Mouse (Mus musculus) ES-Bruce4 (cell line): ENCODE results near the gene Ubiad1. TPM values are rescaled to one million over a fixed set of nuclear protein-coding genes. Genes with fewer than 3 reads are reported as not detected.

ENCODE experiments used
- H3K27ac ChIP-seq: 2 replicates; pipeline ENCODE4 v1.5.1; 2012; ENCODE audit warnings: low read length, inconsistent platforms; ENCODE audit not compliant: insufficient read depth
- H3K27me3 ChIP-seq: 2 replicates; pipeline ENCODE4 v1.6.1; 2012; ENCODE audit warnings: mild to moderate bottlenecking, low read length, inconsistent platforms; ENCODE audit not compliant: control insufficient read depth, poor library complexity, insufficient read depth, severe bottlenecking
- H3K36me3 ChIP-seq: 2 replicates; pipeline ENCODE4 v1.6.1; 2012; ENCODE audit warnings: inconsistent platforms, mild to moderate bottlenecking, low read length, moderate library complexity; ENCODE audit not compliant: control insufficient read depth, poor library complexity, insufficient read depth, severe bottlenecking
- H3K4me1 ChIP-seq: one replicate; pipeline ENCODE4 v1.8.1; 2011; ENCODE audit warnings: low read length; ENCODE audit not compliant: control insufficient read depth, insufficient read depth
- H3K4me3 ChIP-seq: 2 replicates; pipeline ENCODE4 v1.5.1; 2011; ENCODE audit warnings: low read depth, mild to moderate bottlenecking, low read length
- H3K9ac ChIP-seq: 2 replicates; pipeline ENCODE4 v1.6.1; 2012; ENCODE audit warnings: low read depth, mild to moderate bottlenecking, inconsistent platforms; ENCODE audit not compliant: poor library complexity, severe bottlenecking
- H3K9me3 ChIP-seq: replicated peaks from 2 replicates; pipeline ENCODE4 v1.6.1; 2012; ENCODE audit warnings: mild to moderate bottlenecking, low read length, inconsistent platforms; ENCODE audit not compliant: control insufficient read depth, poor library complexity, insufficient read depth, severe bottlenecking
- CTCF ChIP-seq: IDR thresholded peaks from one replicate; pipeline ENCODE4 v1.8.1; 2011; ENCODE audit warnings: low read depth, low read length
- EP300 ChIP-seq: IDR thresholded peaks from 2 replicates; pipeline ENCODE4 v1.6.1; 2011; ENCODE audit warnings: low read depth, low read length; ENCODE audit not compliant: insufficient read depth
- POLR2A ChIP-seq: IDR thresholded peaks from one replicate; pipeline ENCODE4 v1.8.1; 2011; ENCODE audit warnings: low read length; ENCODE audit not compliant: insufficient read depth
- polyA plus RNA-seq: library from polyadenylated mRNA; stranded (reverse); fragments of >200 nt; gene quantifications from 2 replicates; pipeline ENCODE4 v1.2.4, GENCODE M21; 2011; ENCODE audit warnings: low read depth; ENCODE audit not compliant: missing spikeins, insufficient read depth, insufficient read length

Ubiad1 gene
- polyA plus RNA-seq, 1 experiment: 10.3 TPM

- Histone ChIP-seq H3K4me1 (no peaks in the 10 kb centered on the region), H3K4me3 (no peak overlapping the region), H3K36me3 (no peaks in the 10 kb centered on the region), H3K27me3 (no peaks in the 10 kb centered on the region), H3K9me3 (no peaks in the 10 kb centered on the region), H3K9ac (no peak overlapping the region), H3K27ac (no peak overlapping the region)
- TF ChIP-seq CTCF: no peak
- TF ChIP-seq EP300: no peak
- TF ChIP-seq POLR2A: no peak
These were observed 52.8 kb downstream of the Ubiad1 start for GRCm38 (mm10) chr4:148391714-148392310.

- Histone ChIP-seq H3K4me1 (no peaks in the 10 kb centered on the region), H3K27ac (no peak overlapping the region)
These were observed 54.9 kb downstream of the Ubiad1 start for GRCm38 (mm10) chr4:148389635-148390034.

GRCm38 (mm10) chr4:148389047-148389446 lies 55.5 kb downstream of the Ubiad1 start:
- no peak overlapping the region for H3K9ac ChIP-seq
- H3K27me3 ChIP-seq: no peaks in the 10 kb centered on the region
- H3K27ac ChIP-seq: no peak overlapping the region
- TF ChIP-seq EP300 (no peak), CTCF (peak; percentile 60)
- H3K36me3 ChIP-seq: no peaks in the 10 kb centered on the region
- H3K9me3 ChIP-seq: no peaks in the 10 kb centered on the region
- no peak overlapping the region for H3K4me3 ChIP-seq
- no peaks in the 10 kb centered on the region for H3K4me1 ChIP-seq

More at GRCm38 (mm10) chr4:148389635-148390034, 54.9 kb downstream of the Ubiad1 start:
- TF ChIP-seq CTCF (no peak), POLR2A (no peak), EP300 (no peak)
- Histone ChIP-seq H3K9me3 (no peaks in the 10 kb centered on the region), H3K4me3 (no peak overlapping the region), H3K36me3 (no peaks in the 10 kb centered on the region), H3K9ac (no peak overlapping the region), H3K27me3 (no peaks in the 10 kb centered on the region)

- no peaks in the 10 kb centered on the region for H3K9me3 ChIP-seq
- no peaks in the 10 kb centered on the region for H3K4me1 ChIP-seq
- no peak overlapping the region for H3K27ac ChIP-seq
- no peak overlapping the region for H3K4me3 ChIP-seq
- no peak for TF ChIP-seq EP300
- no peak for TF ChIP-seq POLR2A
- TF ChIP-seq CTCF: no peak
- no peaks in the 10 kb centered on the region for H3K27me3 ChIP-seq
- H3K36me3 ChIP-seq: no peaks in the 10 kb centered on the region
- no peak overlapping the region for H3K9ac ChIP-seq
These were observed 59.3 kb downstream of the Ubiad1 start for GRCm38 (mm10) chr4:148385269-148385668.

Other genes with a start within 250 kb of the Ubiad1 start
- gene Disp3, start 156.8 kb downstream of the Ubiad1 start, polyA plus RNA-seq: 0.56 and 1.0 TPM in 2 replicates
- 26.0 and 33.8 TPM in 2 replicates for gene Mtor, start 3.8 kb upstream of the Ubiad1 start, polyA plus RNA-seq
- 0.37 TPM in 1 of 2 replicates, not detected in the other for gene Angptl7, start 55.7 kb upstream of the Ubiad1 start, polyA plus RNA-seq
- 52.8 and 53.9 TPM in 2 replicates for gene Exosc10, start 113.7 kb upstream of the Ubiad1 start, polyA plus RNA-seq
- gene Srm, start 146.7 kb upstream of the Ubiad1 start, polyA plus RNA-seq: 131 and 143 TPM in 2 replicates
- gene Masp2, start 157.8 kb upstream of the Ubiad1 start, polyA plus RNA-seq: 2.6 TPM in 2 replicates
- 742 and 797 TPM in 2 replicates for gene Tardbp, start 182.2 kb upstream of the Ubiad1 start, polyA plus RNA-seq
- 0.49 TPM in 1 of 2 replicates, not detected in the other for gene Gm572, start 198.5 kb upstream of the Ubiad1 start, polyA plus RNA-seq